Mouse (Mus musculus) embryo, embryonic 9.5 days (tissue): Measurements from ENCODE around the gene Trdn.

Experiments used
- DNase-seq: peaks from one replicate; pipeline ENCODE4 v3.0.0-alpha.2; 2017; ENCODE audit errors: extremely low spot score

Gene Trdn

DNA sequence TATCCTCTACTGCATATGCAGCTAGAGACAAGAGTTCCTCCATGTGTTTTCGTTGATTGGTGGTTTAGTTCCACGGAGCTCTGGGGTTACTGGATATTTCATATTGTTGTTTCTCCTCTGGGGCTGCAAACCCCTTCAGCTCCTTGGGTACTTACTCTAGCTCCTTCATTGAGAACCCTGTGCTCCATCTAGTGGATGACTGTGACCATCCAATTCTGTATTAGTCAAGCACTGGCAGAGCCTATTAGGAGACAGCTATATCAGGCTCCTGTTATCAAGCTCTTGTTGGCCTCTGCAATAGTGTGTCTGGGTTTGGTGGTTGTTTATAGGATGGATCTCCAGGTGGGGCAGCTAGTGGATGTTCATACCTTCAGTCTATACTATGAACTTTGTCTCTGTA is 290.2 kb downstream of the Trdn start:
- no peak for DNase-seq

DNA sequence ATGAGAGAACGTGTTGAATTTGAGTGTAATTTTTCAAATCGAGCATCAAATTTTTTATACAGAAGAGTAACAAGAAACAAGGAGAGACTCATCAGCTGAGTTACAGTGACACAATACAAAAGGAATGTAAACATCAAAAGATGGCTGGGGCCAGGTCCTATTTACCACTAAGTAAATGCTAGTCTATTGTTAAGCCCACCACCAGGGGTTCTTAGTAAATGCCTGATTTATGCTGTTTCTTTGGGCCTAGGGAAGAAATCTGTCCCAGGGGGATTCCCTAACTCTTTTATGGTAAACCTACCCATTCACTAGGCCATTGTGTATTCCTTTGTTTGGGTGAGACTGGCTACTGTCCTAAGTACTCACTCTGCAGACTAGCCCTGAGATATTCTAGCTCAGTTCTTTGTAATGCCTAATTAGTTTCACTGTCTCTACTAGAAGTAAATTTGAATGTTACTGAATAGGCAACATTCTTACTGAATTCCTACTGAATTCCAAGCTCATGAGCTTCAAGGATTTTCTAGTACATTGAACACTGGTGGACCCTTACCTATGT is 295.2 kb downstream of the Trdn start:
- DNase-seq: no peak
